Mouse (Mus musculus): ENCODE data around the gene Ssx2ip. TPM values are rescaled to one million over a fixed set of nuclear protein-coding genes. Genes with fewer than 3 reads are reported as not detected.

The Ssx2ip gene
- polyA plus RNA-seq, 1 experiment from 2014 or later = 20.1 TPM

GRCm38 (mm10) chr3:146410114-146410513 lies 5.7 kb downstream of the Ssx2ip start:
- no peak overlapping the region for H3K4me3 ChIP-seq
- H3K27me3 ChIP-seq (ENCODE audit: low read depth, poor library complexity, severe bottlenecking) = no peaks in the 10 kb centered on the region
- 83% methylated on average over 7 of the region's 7 CpGs for WGBS
- no peak for DNase-seq (ENCODE audit: low spot score)
- H3K27ac ChIP-seq = no peak overlapping the region
- H3K9me3 ChIP-seq (replicated peaks) = no peaks in the 10 kb centered on the region
- no peaks in the 10 kb centered on the region for H3K36me3 ChIP-seq
- peaks cover 32% of the 10 kb centered on the region for H3K4me1 ChIP-seq

GRCm38 (mm10) chr3:146412008-146412407 lies 7.6 kb downstream of the Ssx2ip start:
- H3K4me3 ChIP-seq = no peak overlapping the region
- peaks cover under 1% of the 10 kb centered on the region; the same call in 1 of the 2 replicates for H3K36me3 ChIP-seq
- no peaks in the 10 kb centered on the region for H3K27me3 ChIP-seq (ENCODE audit: low read depth, poor library complexity, severe bottlenecking)
- H3K4me1 ChIP-seq = peaks cover 16% of the 10 kb centered on the region
- H3K9me3 ChIP-seq (replicated peaks) = no peaks in the 10 kb centered on the region
- 87% methylated on average over 2 of the region's 2 CpGs for WGBS
- no peak for DNase-seq (ENCODE audit: low spot score)
- no peak overlapping the region for H3K27ac ChIP-seq

- WGBS = 90% methylated on average over 7 of the region's 7 CpGs
- no peak for DNase-seq (ENCODE audit: low spot score)
Observed at GRCm38 (mm10) chr3:146412480-146412879, 8.0 kb downstream of the Ssx2ip start.

GRCm38 (mm10) chr3:146413016-146413415 lies 8.6 kb downstream of the Ssx2ip start:
- 94% methylated on average over 13 of the region's 13 CpGs for WGBS
- peaks cover 12% of the 10 kb centered on the region; the same call in 1 of the 2 replicates for H3K4me1 ChIP-seq
- H3K27me3 ChIP-seq (ENCODE audit: low read depth, poor library complexity, severe bottlenecking) = no peaks in the 10 kb centered on the region
- no peak overlapping the region for H3K4me3 ChIP-seq
- H3K27ac ChIP-seq = no peak overlapping the region
- peaks cover 9% of the 10 kb centered on the region for H3K36me3 ChIP-seq
- H3K9me3 ChIP-seq (replicated peaks) = no peaks in the 10 kb centered on the region
- no peak for DNase-seq (ENCODE audit: low spot score)

More at GRCm38 (mm10) chr3:146412480-146412879, 8.0 kb downstream of the Ssx2ip start:
- no peak overlapping the region for H3K27ac ChIP-seq
- H3K4me1 ChIP-seq = peaks cover 12% of the 10 kb centered on the region; the same call in 1 of the 2 replicates
- H3K4me3 ChIP-seq = no peak overlapping the region
- H3K27me3 ChIP-seq (ENCODE audit: low read depth, poor library complexity, severe bottlenecking) = no peaks in the 10 kb centered on the region
- H3K9me3 ChIP-seq (replicated peaks) = no peaks in the 10 kb centered on the region
- peaks cover 5% of the 10 kb centered on the region for H3K36me3 ChIP-seq

GRCm38 (mm10) chr3:146413992-146414391 lies 9.6 kb downstream of the Ssx2ip start:
- Histone ChIP-seq H3K4me1 (peaks cover 12% of the 10 kb centered on the region; the same call in 1 of the 2 replicates), H3K27ac (no peak overlapping the region), H3K4me3 (no peak overlapping the region), H3K36me3 (peaks cover 15% of the 10 kb centered on the region), H3K27me3 (ENCODE audit: low read depth, poor library complexity, severe bottlenecking) (no peaks in the 10 kb centered on the region), H3K9me3 (replicated peaks) (no peaks in the 10 kb centered on the region)
- DNase-seq (ENCODE audit: low spot score) = no peak
- 93% methylated on average over 4 of the region's 4 CpGs for WGBS

GRCm38 (mm10) chr3:146414555-146414954 lies 10.1 kb downstream of the Ssx2ip start:
- DNase-seq (ENCODE audit: low spot score) = no peak
- no peaks in the 10 kb centered on the region for H3K9me3 ChIP-seq (replicated peaks)
- peaks cover 12% of the 10 kb centered on the region; the same call in 1 of the 2 replicates for H3K4me1 ChIP-seq
- H3K36me3 ChIP-seq = peaks cover 20% of the 10 kb centered on the region
- H3K27ac ChIP-seq = no peak overlapping the region
- 92% methylated on average over 12 of the region's 12 CpGs for WGBS
- no peaks in the 10 kb centered on the region for H3K27me3 ChIP-seq (ENCODE audit: low read depth, poor library complexity, severe bottlenecking)
- no peak overlapping the region for H3K4me3 ChIP-seq

- no peak overlapping the region for H3K27ac ChIP-seq
- H3K36me3 ChIP-seq = peaks cover 46% of the 10 kb centered on the region
- no peaks in the 10 kb centered on the region for H3K27me3 ChIP-seq (ENCODE audit: low read depth, poor library complexity, severe bottlenecking)
- 96% methylated on average over 8 of the region's 8 CpGs for WGBS
- H3K9me3 ChIP-seq (replicated peaks) = no peaks in the 10 kb centered on the region
- H3K4me1 ChIP-seq = peaks cover 6% of the 10 kb centered on the region
- no peak for DNase-seq (ENCODE audit: low spot score)
- no peak overlapping the region for H3K4me3 ChIP-seq
Observed at GRCm38 (mm10) chr3:146417873-146418272, 13.4 kb downstream of the Ssx2ip start.

- no peak overlapping the region for H3K4me3 ChIP-seq
- DNase-seq (ENCODE audit: low spot score) = no peak
- no peaks in the 10 kb centered on the region for H3K9me3 ChIP-seq (replicated peaks)
- H3K27ac ChIP-seq = no peak overlapping the region
- H3K4me1 ChIP-seq = peaks cover 6% of the 10 kb centered on the region
- no peaks in the 10 kb centered on the region for H3K27me3 ChIP-seq (ENCODE audit: low read depth, poor library complexity, severe bottlenecking)
- WGBS = 89% methylated on average over 7 of the region's 7 CpGs
- peaks cover 56% of the 10 kb centered on the region for H3K36me3 ChIP-seq
Observed at GRCm38 (mm10) chr3:146418901-146419300, 14.5 kb downstream of the Ssx2ip start.

DNA sequence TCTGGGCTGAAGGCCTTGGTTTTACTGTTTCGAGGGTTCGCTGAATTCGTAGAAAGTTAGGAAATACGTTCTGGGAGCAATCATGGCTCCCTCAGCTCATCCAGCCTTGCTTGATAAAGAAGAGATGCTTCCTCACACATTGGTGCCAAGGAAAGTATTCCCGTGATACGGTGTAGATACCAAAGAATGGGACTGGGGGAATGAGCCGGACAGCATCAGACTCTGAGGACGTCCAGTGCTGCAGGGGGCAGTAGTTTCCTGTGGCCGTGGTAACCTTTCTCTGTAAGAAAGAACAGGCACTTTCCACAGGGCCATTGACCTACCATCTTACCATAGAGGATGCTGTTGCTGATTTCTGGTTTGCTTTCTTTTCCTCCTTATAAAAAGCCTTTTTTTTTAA lies 15.1 kb downstream of the Ssx2ip start:
- H3K4me1 ChIP-seq = peaks cover 6% of the 10 kb centered on the region
- no peak overlapping the region for H3K4me3 ChIP-seq
- H3K27ac ChIP-seq = no peak overlapping the region
- no peak for DNase-seq (ENCODE audit: low spot score)
- no peaks in the 10 kb centered on the region for H3K9me3 ChIP-seq (replicated peaks)
- WGBS = 93% methylated on average over 9 of the region's 9 CpGs
- peaks cover 56% of the 10 kb centered on the region for H3K36me3 ChIP-seq
- H3K27me3 ChIP-seq (ENCODE audit: low read depth, poor library complexity, severe bottlenecking) = no peaks in the 10 kb centered on the region

GRCm38 (mm10) chr3:146419992-146420537 lies 15.6 kb downstream of the Ssx2ip start:
- no peaks in the 10 kb centered on the region for H3K27me3 ChIP-seq (ENCODE audit: low read depth, poor library complexity, severe bottlenecking)
- H3K27ac ChIP-seq = no peak overlapping the region
- WGBS = 93% methylated on average over 15 of the region's 15 CpGs
- peaks cover 56% of the 10 kb centered on the region for H3K36me3 ChIP-seq
- peaks cover 6% of the 10 kb centered on the region for H3K4me1 ChIP-seq
- DNase-seq (ENCODE audit: low spot score) = no peak
- H3K4me3 ChIP-seq = no peak overlapping the region
- H3K9me3 ChIP-seq (replicated peaks) = no peaks in the 10 kb centered on the region

DNA sequence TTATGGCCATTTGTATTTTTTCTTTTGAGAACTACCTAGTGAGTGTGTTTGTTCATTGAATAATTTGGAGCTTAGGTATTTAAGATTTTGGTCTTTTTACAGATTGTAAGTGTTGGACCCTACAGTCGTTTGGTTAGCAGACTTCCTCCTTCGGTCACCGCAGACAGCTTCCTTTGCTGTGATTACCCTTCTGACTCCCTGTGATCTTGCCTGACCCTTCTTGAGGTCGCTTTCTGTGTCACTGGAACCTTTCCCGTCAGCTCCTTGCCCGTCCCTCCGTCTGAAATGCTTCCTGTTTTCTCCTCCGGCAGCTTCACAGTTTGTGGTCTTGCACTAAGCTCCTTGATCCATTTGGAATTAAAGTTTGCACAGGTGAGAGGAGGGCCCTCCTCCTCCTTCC lies 17.3 kb downstream of the Ssx2ip start:
- H3K4me1 ChIP-seq = peaks cover 6% of the 10 kb centered on the region
- DNase-seq (ENCODE audit: low spot score) = no peak
- H3K4me3 ChIP-seq = no peak overlapping the region
- peaks cover 65% of the 10 kb centered on the region for H3K36me3 ChIP-seq
- no peaks in the 10 kb centered on the region for H3K9me3 ChIP-seq (replicated peaks)
- no peaks in the 10 kb centered on the region for H3K27me3 ChIP-seq (ENCODE audit: low read depth, poor library complexity, severe bottlenecking)
- 32% methylated on average over 8 of the region's 8 CpGs for WGBS
- H3K27ac ChIP-seq = no peak overlapping the region

GRCm38 (mm10) chr3:146423710-146424109 lies 19.3 kb downstream of the Ssx2ip start:
- Histone ChIP-seq H3K36me3 (peaks cover 73% of the 10 kb centered on the region), H3K4me3 (no peak overlapping the region), H3K4me1 (peaks cover 6% of the 10 kb centered on the region), H3K9me3 (replicated peaks) (no peaks in the 10 kb centered on the region), H3K27ac (no peak overlapping the region), H3K27me3 (ENCODE audit: low read depth, poor library complexity, severe bottlenecking) (no peaks in the 10 kb centered on the region)
- WGBS = 85% methylated on average over 7 of the region's 7 CpGs
- DNase-seq (ENCODE audit: low spot score) = no peak

DNA sequence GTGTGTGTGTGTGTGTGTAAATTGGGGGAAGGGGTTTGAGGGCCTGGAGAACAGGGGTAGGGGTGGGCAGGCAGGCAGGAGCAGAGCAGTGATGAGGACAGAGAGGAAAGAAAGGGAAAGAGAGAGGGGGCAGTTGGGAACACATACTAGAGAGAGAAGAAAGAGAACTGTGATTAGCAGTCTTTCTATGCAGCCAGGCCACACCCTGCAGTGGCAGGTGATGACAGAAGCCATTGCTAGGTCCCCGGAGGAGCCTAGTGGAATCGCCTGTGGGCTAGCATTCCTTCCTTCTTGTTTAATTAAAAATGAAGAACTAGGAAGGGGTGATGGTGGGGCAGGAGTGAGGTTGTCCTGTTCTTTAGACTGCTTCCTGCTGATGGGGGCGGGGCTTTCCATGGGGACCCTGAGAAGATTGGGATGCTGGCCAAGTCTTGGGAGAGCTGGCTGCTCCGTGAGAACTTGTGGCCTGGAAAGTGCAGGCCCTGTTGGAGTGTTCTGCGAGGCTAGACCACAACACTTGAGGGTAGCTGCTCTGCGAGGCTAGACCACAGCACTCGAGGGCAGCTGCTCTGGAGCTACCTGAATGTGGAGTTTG lies 20.0 kb downstream of the Ssx2ip start:
- Histone ChIP-seq H3K27me3 (ENCODE audit: low read depth, poor library complexity, severe bottlenecking) (no peaks in the 10 kb centered on the region), H3K4me3 (no peak overlapping the region), H3K27ac (no peak overlapping the region), H3K4me1 (peaks cover 6% of the 10 kb centered on the region), H3K9me3 (replicated peaks) (no peaks in the 10 kb centered on the region), H3K36me3 (peaks cover 72% of the 10 kb centered on the region)
- no peak for DNase-seq (ENCODE audit: low spot score)
- 81% methylated on average over 7 of the region's 7 CpGs for WGBS

Data from limb, embryonic 10.5 days (tissue).